25 mouse cellular contexts compared by ENCODE assay signal in the genomic region with DNA sequence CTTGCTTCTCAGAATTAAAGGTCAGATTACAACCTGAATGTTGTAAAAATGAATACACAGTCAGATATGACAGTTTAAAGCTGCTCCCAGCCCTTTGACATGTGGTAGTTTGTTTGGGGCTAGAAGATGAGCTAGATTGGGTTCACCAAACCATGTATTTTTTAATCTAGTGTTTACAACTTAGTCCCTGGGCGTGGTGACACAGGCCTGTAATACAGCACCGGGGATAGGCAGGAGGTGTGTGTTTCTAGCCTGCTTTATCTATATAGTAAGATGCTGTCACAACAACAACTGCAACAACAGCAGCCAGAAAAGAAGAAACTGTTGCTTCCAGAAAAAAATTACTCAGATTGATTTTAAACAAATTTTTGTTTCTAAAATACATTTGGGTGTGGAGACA. TPM values are rescaled to one million over a fixed set of nuclear protein-coding genes. Genes with fewer than 3 reads are reported as not detected.
"Had no signal": no experiment of that assay in that cellular context is flagged by ENCODE, and none has a peak within 500 bp of the region (broad histone marks: within the 10 kb centered on the region; RNA-seq: fewer than 3 reads in every experiment).

No protein-coding gene starts in this region.

- H3K9me3 ChIP-seq: limb, embryonic 10.5 days; limb, embryonic 13.5 days; midbrain, embryonic 10.5 days; midbrain, embryonic 13.5 days; neural tube, embryonic 13.5 days had no signal

- H3K4me3 ChIP-seq: limb, embryonic 10.5 days; limb, embryonic 13.5 days; midbrain, embryonic 10.5 days; midbrain, embryonic 13.5 days; myocyte; neural tube, embryonic 13.5 days had no signal

- H3K4me2 ChIP-seq: limb, embryonic 13.5 days; lung, embryonic 14.5 days; midbrain, embryonic 13.5 days; neural tube, embryonic 13.5 days had no signal

- H3K9ac ChIP-seq: limb, embryonic 13.5 days; lung, embryonic 14.5 days; midbrain, embryonic 13.5 days; neural tube, embryonic 13.5 days had no signal

- ATAC-seq: inflammation-experienced regulatory T-cells, adult 6 months; intestine, embryonic 16.5 days; lung, postnatal 0 days; midbrain, embryonic 13.5 days; midbrain, embryonic 16.5 days had no signal

- H3K27ac ChIP-seq: limb, embryonic 10.5 days; limb, embryonic 13.5 days; macrophage; midbrain, embryonic 10.5 days; midbrain, embryonic 13.5 days; neural tube, embryonic 13.5 days; stomach, postnatal 0 days had no signal

- DNase-seq: kidney, adult 18-20 months; kidney, postnatal 4 days; lung, embryonic 14.5 days; retina, postnatal 1 day; right cerebral cortex, postnatal 25 days; thymus, adult 18-20 months had no signal

RNA-seq across cellular contexts. Expression of gene Acox2, which starts 38.2 kb away (rescaled TPM):
- total RNA-seq: layer of hippocampus, adult 18-20 months; left cerebral cortex, adult 18-20 months; left cerebral cortex, postnatal 25 days; megakaryocyte, adult 5-6 weeks; monocyte, adult 5-6 weeks; neutrophil, adult 5-6 weeks had no signal
- polyA plus RNA-seq: inflammation-experienced regulatory T-cells, adult 6 months; limb, embryonic 13.5 days; macrophage; midbrain, embryonic 13.5 days; midbrain, embryonic 16.5 days; neural tube, embryonic 13.5 days; stomach, embryonic 14.5 days had no signal
